Mouse (Mus musculus) liver, postnatal 0 days (tissue): ENCODE measurements around the gene Arl13b. TPM values are rescaled to one million over a fixed set of nuclear protein-coding genes. Genes with fewer than 3 reads are reported as not detected.

ENCODE experiments used
- ATAC-seq: fragments of 200-750 bp; cut with Nextera tagmentation; 2 replicates; pipeline ENCODE4 v1.8.0; 2017; ENCODE audit warnings: mild to moderate bottlenecking, moderate library complexity
- DNase-seq: peaks from one replicate; pipeline ENCODE4 v3.0.0-alpha.2; 2016
- H3K27ac ChIP-seq: fragments of 300-500 bp; sonication (generic); 2 replicates; pipeline ENCODE4 v1.5.1; 2014; ENCODE audit warnings: antibody characterized with exemption, moderate library complexity, mild to moderate bottlenecking, low read depth
- H3K27me3 ChIP-seq: fragments of 300-500 bp; sonication (generic); 2 replicates; pipeline ENCODE4 v1.6.1; 2014; ENCODE audit warnings: low read length, control low read depth, mixed read lengths; ENCODE audit not compliant: insufficient read depth
- H3K36me3 ChIP-seq: fragments of 300-500 bp; sonication (generic); replicated peaks from 2 replicates; pipeline ENCODE4 v1.6.1; 2014; ENCODE audit warnings: mild to moderate bottlenecking, control low read depth, low read length, moderate library complexity, mixed read lengths; ENCODE audit not compliant: insufficient read depth
- H3K4me1 ChIP-seq: fragments of 300-500 bp; sonication (generic); 2 replicates; pipeline ENCODE4 v1.6.1; 2014; ENCODE audit warnings: antibody characterized with exemption, mild to moderate bottlenecking, control low read depth; ENCODE audit not compliant: insufficient read depth
- H3K4me2 ChIP-seq: fragments of 300-500 bp; sonication (generic); 2 replicates; pipeline ENCODE4 v1.6.1; 2014; ENCODE audit warnings: low read depth, mild to moderate bottlenecking, low read length, moderate library complexity, mixed read lengths
- H3K4me3 ChIP-seq: fragments of 300-500 bp; sonication (generic); 2 replicates; pipeline ENCODE4 v1.5.1; 2014; ENCODE audit warnings: low read depth, low read length
- H3K9ac ChIP-seq: fragments of 300-500 bp; sonication (generic); replicated peaks from 2 replicates; pipeline ENCODE4 v1.6.1; 2014; ENCODE audit warnings: mild to moderate bottlenecking, moderate library complexity
- H3K9me3 ChIP-seq: fragments of 300-500 bp; sonication (generic); 2 replicates; pipeline ENCODE4 v1.6.1; 2016; ENCODE audit warnings: mild to moderate bottlenecking, control low read depth, low read length, mixed read lengths
- CTCF ChIP-seq: sonication (generic); IDR thresholded peaks from 2 replicates; pipeline ENCODE4 v1.5.1; 2016; ENCODE audit warnings: antibody characterized with exemption, low read depth
- EP300 ChIP-seq: IDR thresholded peaks from 2 replicates; pipeline ENCODE4 v1.6.1; 2016; ENCODE audit warnings: antibody characterized with exemption, low read depth, mild to moderate bottlenecking
- WGBS: fragments of 180-500 bp; shearing (Covaris S2); extraction: QIAGEN DNeasy Blood & Tissue Kit; methylation state at CpG from one replicate; pipeline ENCODE4 v1.1.7; 2014; ENCODE audit not compliant: insufficient replicate concordance; 5-methylcytosine and 5-hydroxymethylcytosine counted together
- polyA plus RNA-seq: library from polyadenylated mRNA; unstranded; fragments of >200 nt; fragmentation: Nextera tagmentation; extraction: Ambion mirVana; gene quantifications from 2 replicates; pipeline ENCODE4 v1.2.1, GENCODE M21; 2015

Arl13b gene
- polyA plus RNA-seq, 1 experiment from 2014 or later: 3.4 TPM

- Histone ChIP-seq H3K9me3 (no peaks in the 10 kb centered on the region), H3K27ac (peak overlapping the region; percentile 83), H3K36me3 (no peaks in the 10 kb centered on the region), H3K4me3 (peak overlapping the region; percentile 68), H3K27me3 (no peaks in the 10 kb centered on the region), H3K4me2 (peak overlapping the region; percentile 91), H3K4me1 (no peaks in the 10 kb centered on the region), H3K9ac (peak overlapping the region; percentile 82)
- no peak for TF ChIP-seq EP300
- TF ChIP-seq CTCF: no peak
- WGBS: 10% methylated on average over 3 of the region's 3 CpGs
- ATAC-seq (peak; percentile 23), DNase-seq (no peak)
These were observed 6.8 kb upstream of the Arl13b start for GRCm38 (mm10) chr16:62853611-62854126.

- Histone ChIP-seq H3K4me2 (no peak overlapping the region), H3K27ac (no peak overlapping the region), H3K27me3 (no peaks in the 10 kb centered on the region), H3K4me1 (no peaks in the 10 kb centered on the region), H3K9me3 (no peaks in the 10 kb centered on the region), H3K36me3 (no peaks in the 10 kb centered on the region), H3K9ac (no peak overlapping the region), H3K4me3 (no peak overlapping the region)
- ATAC-seq (no peak), DNase-seq (no peak)
- TF ChIP-seq CTCF: 0 out of 2 replicates have a peak, but pooled peaks have one; percentile 20
- no peak for TF ChIP-seq EP300
- WGBS: 79% methylated on average over 3 of the region's 3 CpGs
These were observed 5.8 kb upstream of the Arl13b start for GRCm38 (mm10) chr16:62852464-62853252.

- no peak for DNase-seq
- WGBS: 88% methylated on average over 6 of the region's 6 CpGs
- H3K9me3 ChIP-seq: no peaks in the 10 kb centered on the region
- H3K4me1 ChIP-seq: peaks cover 6% of the 10 kb centered on the region
- no peak overlapping the region for H3K9ac ChIP-seq
- no peak overlapping the region for H3K4me2 ChIP-seq
- H3K27ac ChIP-seq: no peak overlapping the region
- no peaks in the 10 kb centered on the region for H3K27me3 ChIP-seq
- ATAC-seq: no peak
- no peak overlapping the region for H3K4me3 ChIP-seq
- no peaks in the 10 kb centered on the region for H3K36me3 ChIP-seq
- TF ChIP-seq EP300 (no peak), CTCF (no peak)
These were observed 1.5 kb downstream of the Arl13b start for GRCm38 (mm10) chr16:62845341-62845740.

DNA sequence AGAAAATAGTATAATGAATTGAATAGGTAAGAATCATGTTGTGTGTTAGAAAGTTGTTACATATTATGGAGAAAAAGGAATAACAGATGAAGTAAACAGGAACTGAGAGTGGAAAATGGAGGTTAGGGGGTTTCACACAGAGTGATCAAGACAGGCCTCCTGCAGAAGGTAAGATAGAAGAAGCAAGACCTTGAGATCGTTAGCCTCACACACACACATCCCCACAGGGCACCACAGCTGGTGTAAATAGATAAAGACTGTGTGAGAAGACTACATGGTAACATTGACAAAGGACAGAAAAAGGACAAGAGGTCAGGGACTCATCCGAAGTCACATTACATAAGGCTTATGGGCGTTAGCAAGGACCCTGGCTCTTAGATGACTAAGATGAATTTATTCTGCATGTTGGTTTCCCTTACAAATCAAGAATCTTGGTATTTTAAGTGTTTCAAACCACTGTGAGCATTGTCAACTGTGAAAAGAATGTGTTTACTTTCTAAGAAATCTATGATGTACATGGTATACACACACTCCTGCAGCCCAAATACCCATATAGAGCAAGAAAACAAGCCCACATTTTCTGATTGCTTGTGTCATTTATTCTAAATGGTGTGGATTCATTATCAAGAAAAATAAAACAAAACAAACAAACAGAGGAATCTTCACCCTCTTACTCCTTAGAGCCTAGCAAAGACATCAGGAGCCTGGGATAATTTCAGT lies 12.7 kb downstream of the Arl13b start:
- TF ChIP-seq EP300: peak; percentile 89
- no peak for TF ChIP-seq CTCF
- Histone ChIP-seq H3K9me3 (no peaks in the 10 kb centered on the region), H3K4me3 (no peak overlapping the region), H3K9ac (no peak overlapping the region; the same call in 1 of the 2 replicates), H3K27me3 (no peaks in the 10 kb centered on the region), H3K4me1 (0 out of 2 replicates have a peak, but pooled peaks cover 2% of the 10 kb centered on the region), H3K36me3 (no peaks in the 10 kb centered on the region), H3K27ac (peak overlapping the region; percentile 35; the same call in 1 of the 2 replicates), H3K4me2 (no peak overlapping the region)
- DNase-seq (no peak), ATAC-seq (peak; percentile 94)
- WGBS: 28% methylated on average over 3 of the region's 3 CpGs

DNA sequence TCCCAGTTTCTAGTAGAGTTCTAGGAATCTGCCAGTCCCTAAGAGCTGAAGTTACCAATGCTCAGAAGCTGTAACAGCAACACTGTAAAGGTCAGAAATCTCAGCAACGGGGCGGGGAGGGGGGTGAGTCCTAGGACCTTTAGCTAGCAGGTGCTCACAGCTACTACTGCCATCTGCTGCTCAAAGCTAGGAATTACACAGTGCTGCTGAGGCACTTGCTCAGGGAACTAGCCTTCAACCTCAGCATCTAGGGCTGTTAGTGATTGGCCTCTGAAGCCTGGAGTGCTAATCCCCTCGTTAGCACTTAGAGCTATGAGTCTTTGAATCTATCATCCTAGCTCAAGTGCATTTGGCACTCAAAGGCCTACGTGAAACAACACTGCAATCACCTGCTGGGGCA lies 14.4 kb downstream of the Arl13b start:
- Histone ChIP-seq H3K27me3 (no peaks in the 10 kb centered on the region), H3K9me3 (no peaks in the 10 kb centered on the region), H3K27ac (no peak overlapping the region), H3K36me3 (no peaks in the 10 kb centered on the region), H3K4me2 (no peak overlapping the region), H3K4me3 (no peak overlapping the region), H3K9ac (no peak overlapping the region), H3K4me1 (0 out of 2 replicates have a peak, but pooled peaks cover 2% of the 10 kb centered on the region)
- TF ChIP-seq EP300 (no peak), CTCF (peak; percentile 86)
- ATAC-seq: peak; percentile 65
- peak; percentile 60 for DNase-seq
- 13% methylated on average over 4 of the region's 4 CpGs for WGBS

DNA sequence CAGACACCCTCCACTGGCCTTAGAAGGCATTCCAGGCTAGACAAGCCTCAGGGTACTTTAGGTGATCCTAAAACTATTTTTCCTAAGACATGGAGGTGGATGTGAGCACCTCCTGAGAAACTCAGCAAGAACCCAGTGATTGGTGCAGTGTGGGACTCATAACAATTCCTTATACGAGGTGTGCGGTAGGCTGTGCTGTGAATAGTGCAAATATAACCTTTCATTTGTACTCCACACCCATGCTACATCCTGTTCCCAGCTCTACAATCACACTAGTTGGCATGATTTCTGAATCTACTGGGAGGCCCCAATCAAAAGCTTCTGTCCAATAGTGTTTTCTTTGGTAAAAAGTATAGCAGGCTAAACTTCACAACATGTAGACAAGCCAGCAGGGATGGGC lies 14.8 kb downstream of the Arl13b start:
- 70% methylated on average over 2 of the region's 2 CpGs for WGBS
- H3K27ac ChIP-seq: no peak overlapping the region
- H3K9me3 ChIP-seq: no peaks in the 10 kb centered on the region
- H3K4me1 ChIP-seq: 0 out of 2 replicates have a peak, but pooled peaks cover 2% of the 10 kb centered on the region
- TF ChIP-seq CTCF (no peak), EP300 (no peak)
- H3K4me2 ChIP-seq: no peak overlapping the region
- no peak overlapping the region for H3K9ac ChIP-seq
- no peaks in the 10 kb centered on the region for H3K36me3 ChIP-seq
- no peak overlapping the region for H3K4me3 ChIP-seq
- H3K27me3 ChIP-seq: no peaks in the 10 kb centered on the region
- DNase-seq: no peak
- ATAC-seq: no peak
